Mouse (Mus musculus) kidney, postnatal 36 days (tissue): ENCODE results near the gene Gm10306.

Source experiments
- DNase-seq, 2 experiments: peaks; one replicate each; pipeline ENCODE4 v3.0.0; 2021 to 2022; ENCODE audit warnings: mixed read lengths in 2 of 2

Gene Gm10306

GRCm38 (mm10) chr4:94556265-94557054 lies at the start of gene Gm10306, which contains the start of gene Caap1:
Gm10306 (plus strand) TSS chr4:94556546.
Caap1 (minus strand) TSS chr4:94556796.
- peak; percentile 92 to 96 for DNase-seq

- no peak for DNase-seq
These were observed 41.0 kb upstream of the Gm10306 start for GRCm38 (mm10) chr4:94515366-94515765.

- peak; percentile 12 to 65 for DNase-seq
These were observed 38.7 kb upstream of the Gm10306 start for GRCm38 (mm10) chr4:94517631-94518030.

DNA sequence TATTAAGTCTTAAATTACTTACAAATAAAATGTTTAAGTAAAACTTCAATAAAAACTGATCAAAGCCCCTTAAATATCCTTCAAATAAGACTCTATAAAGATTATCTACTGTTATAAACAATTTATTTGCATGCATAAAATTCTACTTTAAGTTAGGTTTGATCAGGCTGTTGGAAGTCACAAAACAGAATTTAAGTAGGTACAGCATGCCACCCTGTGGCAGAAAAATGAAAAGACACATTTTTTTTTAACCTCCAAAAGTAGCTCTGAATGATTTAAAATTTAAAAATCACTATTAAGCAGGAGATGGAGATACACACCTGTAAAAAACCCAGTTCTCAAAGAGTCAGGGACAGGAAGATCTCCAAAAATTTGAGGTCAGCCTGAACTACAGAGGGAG lies 33.0 kb upstream of the Gm10306 start:
- no peak for DNase-seq

GRCm38 (mm10) chr4:94529448-94529847 lies 26.9 kb upstream of the Gm10306 start:
- no peak for DNase-seq

DNA sequence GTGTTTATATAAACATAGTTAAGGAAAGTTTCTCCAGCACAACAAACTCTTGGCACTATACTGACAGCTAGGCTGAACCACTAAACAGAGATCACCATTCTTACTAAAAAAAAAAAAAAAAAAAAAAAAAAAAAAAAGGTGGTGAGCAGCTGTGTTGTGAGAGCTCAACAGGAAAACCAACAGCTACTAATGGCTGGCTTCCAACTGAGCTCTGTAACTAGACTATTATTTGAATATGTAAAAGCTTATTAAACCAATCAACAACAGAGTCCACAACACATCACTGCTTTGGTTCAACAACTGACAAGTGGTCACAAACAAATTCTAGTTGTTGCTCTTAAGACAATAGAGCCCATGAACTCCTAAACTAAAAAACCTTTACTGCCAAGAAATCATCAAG lies 23.1 kb upstream of the Gm10306 start:
- no peak for DNase-seq

DNA sequence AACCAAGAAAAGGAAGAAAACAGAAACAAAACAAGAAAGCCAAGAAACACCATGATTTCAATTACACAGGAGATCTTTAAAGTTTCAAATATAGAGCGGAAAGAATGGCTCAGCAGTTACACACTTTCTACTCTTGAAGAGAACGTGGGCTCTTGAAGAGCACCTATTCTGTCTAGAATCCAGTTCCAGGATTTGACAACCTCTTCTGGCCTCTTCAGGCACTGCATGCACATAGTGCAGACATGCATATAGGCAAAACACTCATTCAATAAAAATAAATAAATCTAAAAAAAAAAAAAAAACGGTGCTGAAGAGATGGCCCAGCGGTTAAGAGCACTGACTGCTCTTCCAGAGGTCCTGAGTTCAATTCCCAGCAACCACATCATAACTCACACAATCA lies 13.3 kb upstream of the Gm10306 start:
- no peak for DNase-seq

- no peak for DNase-seq
These were observed 12.0 kb upstream of the Gm10306 start for GRCm38 (mm10) chr4:94544321-94544720.

GRCm38 (mm10) chr4:94554955-94555494 lies 1.3 kb upstream of the Gm10306 start:
- DNase-seq: no peak

DNA sequence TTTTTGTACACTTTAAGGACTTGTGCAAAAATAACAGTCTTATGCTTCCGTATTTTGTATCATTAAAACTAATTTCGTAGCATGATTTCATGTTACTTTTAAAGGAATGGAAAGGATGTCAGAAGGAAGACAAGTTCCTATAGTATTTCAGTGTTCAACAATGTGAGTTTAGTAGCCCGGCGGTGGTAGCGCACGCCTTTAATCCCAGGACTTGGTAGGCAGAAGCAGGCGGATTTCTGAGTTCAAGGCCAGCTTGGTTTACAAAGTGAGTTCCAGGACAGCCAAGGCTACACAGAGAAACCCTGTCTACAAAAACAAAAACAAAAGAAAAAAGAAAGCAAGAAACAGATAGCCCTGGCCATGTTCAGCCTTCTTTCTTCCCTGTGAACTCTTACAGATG lies 799 bp downstream of the Gm10306 start:
- no peak for DNase-seq

DNA sequence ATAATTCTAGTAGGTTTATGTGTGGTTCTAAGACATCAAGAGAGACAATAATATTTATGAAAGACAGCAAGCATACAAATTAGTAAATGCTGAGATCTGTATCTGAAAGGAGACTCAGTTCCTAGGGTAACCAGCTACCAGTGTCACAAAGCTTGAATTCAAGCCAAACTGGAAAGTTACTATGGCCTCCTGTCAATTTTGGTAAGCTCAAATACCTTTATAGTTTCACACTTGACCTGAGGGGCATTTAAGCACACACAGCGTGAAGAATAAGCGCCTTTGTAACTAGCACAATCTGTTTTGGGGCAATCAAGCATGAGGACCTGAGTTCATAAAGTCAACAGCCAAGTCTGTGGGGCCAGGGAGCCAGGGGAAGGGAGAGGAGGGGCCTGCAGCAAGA lies 2.9 kb downstream of the Gm10306 start:
- peak; percentile 9 to 18 for DNase-seq

DNA sequence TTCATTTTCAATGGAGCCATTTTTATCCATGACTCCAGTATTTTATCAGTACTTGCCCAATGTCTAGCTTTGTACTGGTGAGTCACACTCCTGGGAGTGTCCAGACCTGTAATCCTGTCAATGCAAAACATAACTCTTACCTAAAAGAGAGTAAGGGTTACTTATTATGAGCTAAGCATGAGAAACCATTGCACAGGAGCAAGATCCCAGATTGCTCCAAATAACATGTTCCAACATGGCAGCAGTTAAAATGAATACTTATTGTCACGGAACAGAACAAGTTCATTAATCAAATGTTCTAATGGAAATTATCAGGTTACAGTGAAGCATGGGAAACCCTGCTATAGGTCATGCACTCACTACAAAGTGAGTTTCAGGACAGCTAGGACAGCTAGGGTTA lies 4.0 kb downstream of the Gm10306 start:
- no peak for DNase-seq

- DNase-seq: peak in 1 of 2 experiments; percentile 10
These were observed 5.8 kb downstream of the Gm10306 start for GRCm38 (mm10) chr4:94561954-94562648.

DNA sequence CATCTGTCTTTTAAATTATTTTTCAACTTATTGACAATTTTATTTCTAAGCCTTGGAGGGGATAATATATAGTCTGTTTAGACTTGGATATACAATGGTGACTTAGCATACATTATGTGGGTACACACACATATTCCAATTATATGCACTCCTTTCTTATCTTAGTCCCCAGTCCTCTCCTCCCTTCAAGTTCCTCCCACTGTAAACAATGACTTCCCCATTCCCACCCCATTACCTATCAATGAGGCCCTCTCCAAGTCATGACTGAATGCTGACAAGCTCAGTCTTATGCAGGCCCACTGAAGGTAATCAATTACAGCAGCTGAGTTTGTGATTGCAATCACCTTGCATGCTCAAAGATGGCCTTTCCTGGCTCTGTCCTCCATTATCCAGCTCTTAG lies 8.0 kb downstream of the Gm10306 start:
- no peak for DNase-seq

- peak; percentile 43 to 57 for DNase-seq
These were observed 16.3 kb downstream of the Gm10306 start for GRCm38 (mm10) chr4:94572677-94573076.

- no peak for DNase-seq
These were observed 35.5 kb downstream of the Gm10306 start for GRCm38 (mm10) chr4:94591765-94592381.

GRCm38 (mm10) chr4:94592709-94593108 lies 36.4 kb downstream of the Gm10306 start:
- DNase-seq: peak in 1 of 2 experiments; percentile 12

DNA sequence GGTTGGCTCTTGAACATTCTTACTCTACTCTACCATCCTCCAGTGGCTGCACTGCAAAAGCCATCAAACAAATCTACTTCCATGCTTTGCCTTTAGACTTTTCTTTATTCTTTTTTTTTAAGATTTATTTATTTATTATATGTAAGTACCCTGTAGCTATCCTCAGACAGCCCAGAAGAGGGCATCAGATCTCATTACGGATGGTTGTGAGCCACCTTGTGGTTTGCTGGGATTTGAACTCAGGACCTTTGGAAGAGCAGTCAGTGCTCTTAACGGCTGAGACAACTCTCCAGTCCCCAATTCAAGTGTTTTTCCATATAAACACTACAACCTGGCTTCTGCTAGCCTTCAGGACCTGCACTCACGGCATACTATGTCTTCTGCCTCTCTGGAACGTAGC lies 45.0 kb downstream of the Gm10306 start:
- peak in 1 of 2 experiments; percentile 29 for DNase-seq

DNA sequence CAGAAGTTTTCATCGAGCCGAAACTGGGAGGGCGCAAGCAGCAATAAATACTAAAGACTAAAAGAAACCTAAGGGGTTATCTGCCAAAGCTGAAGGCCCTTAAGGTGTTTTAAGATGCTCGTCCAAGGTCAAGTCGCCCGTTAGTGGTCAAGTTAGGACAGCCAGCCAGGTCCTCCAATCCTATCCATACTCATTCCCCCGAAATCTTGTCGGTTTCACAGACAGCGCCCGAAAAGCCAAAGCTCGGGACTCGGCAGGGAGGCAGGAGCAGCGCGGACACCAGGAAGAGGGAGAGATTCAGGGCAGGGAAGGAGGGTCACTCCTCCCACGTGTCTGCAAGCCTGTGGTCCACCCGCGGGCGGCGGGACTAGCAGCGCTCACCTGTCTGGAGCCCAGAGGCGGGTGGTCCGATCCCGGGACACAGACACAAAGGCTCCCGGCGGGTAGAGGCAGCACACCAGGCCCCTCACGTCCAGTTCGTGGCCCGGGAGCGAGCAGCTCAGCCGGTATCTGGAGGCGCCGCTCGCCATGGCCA lies 46.2 kb downstream of the Gm10306 start:
- DNase-seq: peak in 1 of 2 experiments; percentile 36

- peak; percentile 93 to 95 for DNase-seq
These were observed 46.8 kb downstream of the Gm10306 start, which contains the start of gene Plaa for GRCm38 (mm10) chr4:94603031-94603629. Plaa (minus strand) TSS chr4:94603244.

- no peak for DNase-seq
These were observed 48.2 kb downstream of the Gm10306 start for GRCm38 (mm10) chr4:94604452-94605019.

GRCm38 (mm10) chr4:94605591-94605990 lies 49.2 kb downstream of the Gm10306 start:
- DNase-seq: peak; percentile 29 to 64
